Mouse (Mus musculus) skeletal muscle tissue, postnatal 0 days (tissue): ENCODE data around the gene Grik1. TPM values are rescaled to one million over a fixed set of nuclear protein-coding genes. Genes with fewer than 3 reads are reported as not detected.

ENCODE experiments used
- polyA plus RNA-seq: library from polyadenylated mRNA; unstranded; fragments of >200 nt; fragmentation: Nextera tagmentation; extraction: Ambion mirVana; gene quantifications from 2 replicates; pipeline ENCODE4 v1.2.1, GENCODE M21; 2015

Gene Grik1
- 0.15 and 0.17 TPM in 2 replicates for polyA plus RNA-seq

DNA sequence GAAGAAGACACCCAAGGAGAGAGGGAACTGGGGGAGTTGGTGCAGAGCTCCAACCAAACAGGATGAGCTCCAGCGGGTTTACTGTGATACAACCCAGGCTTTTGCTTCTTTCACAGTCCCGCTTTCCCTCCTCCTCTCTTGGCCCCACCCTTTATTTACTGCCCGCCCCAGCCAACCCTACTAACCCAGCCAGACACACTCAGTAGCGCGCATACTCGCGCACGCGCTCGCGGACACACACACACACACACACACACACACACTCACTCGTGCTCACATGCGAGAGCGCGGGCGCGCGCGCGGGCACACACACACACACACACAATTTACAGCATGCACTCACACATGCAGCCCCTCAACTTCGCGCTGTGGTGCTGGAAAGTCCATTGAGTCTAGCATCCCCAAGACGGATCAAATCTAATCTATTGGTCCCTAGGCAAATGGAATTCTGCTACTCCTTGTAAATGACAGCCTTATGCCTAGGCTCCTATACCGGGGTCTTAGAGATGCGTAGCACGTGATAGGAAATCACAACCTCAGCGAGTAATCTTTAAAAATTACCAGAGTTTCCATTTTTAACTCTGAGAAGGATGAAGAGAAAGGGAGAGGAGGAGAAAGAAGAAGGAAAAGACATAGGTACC, at the start of gene Grik1:
TSS of gene Grik1 (minus strand) at position 134 of the 641 bp plus-strand sequence.

Other genes with a start within 250 kb of the Grik1 start
- not detected in 2 replicates for gene Cldn17, start 216.7 kb upstream of the Grik1 start, polyA plus RNA-seq